In genomic region chr14:104326089-104326488, GRCm38 (mm10) we compare ENCODE assay signal across 20 mouse cellular contexts.
A peak's percentile ranks its signal among the peaks of the same experiment; 100 is the strongest.
DNase-seq lines count a peak whose midpoint lies in the region; ATAC-seq and TF ChIP-seq lines count a peak whose summit lies in the region.
"Had no signal": no experiment of that assay in that cellular context is flagged by ENCODE, and none has a peak within 500 bp of the region (broad histone marks: within the 10 kb centered on the region; RNA-seq: fewer than 3 reads in every experiment).

No protein-coding gene starts in this region.

- WGBS in forebrain, embryonic 16.5 days = 30% methylated on average over 10 of the region's 10 CpGs
- WGBS in forebrain, embryonic 13.5 days = 39% methylated on average over 10 of the region's 10 CpGs
- WGBS in hindbrain, postnatal 0 days = 48% methylated on average over 10 of the region's 10 CpGs

- H3K4me1 ChIP-seq in forebrain, embryonic 16.5 days (replicated peaks; ENCODE audit: control insufficient read depth, insufficient read depth, low read length) = no peaks in the 10 kb centered on the region
- no peaks in the 10 kb centered on the region for H3K4me1 ChIP-seq in forebrain, embryonic 13.5 days
- H3K4me1 ChIP-seq in hindbrain, postnatal 0 days (ENCODE audit: insufficient read depth, low read length) = no peaks in the 10 kb centered on the region
- H3K4me1 ChIP-seq: embryonic facial prominence, embryonic 13.5 days; limb, embryonic 13.5 days; liver, embryonic 15.5 days; neural tube, embryonic 13.5 days had no signal

- H3K27ac ChIP-seq in forebrain, embryonic 16.5 days (ENCODE audit: low read length) = no peak overlapping the region
- no peak overlapping the region for H3K27ac ChIP-seq in forebrain, embryonic 13.5 days
- H3K27ac ChIP-seq in hindbrain, postnatal 0 days = no peak overlapping the region
- H3K27ac ChIP-seq: embryonic facial prominence, embryonic 13.5 days; gastrocnemius, adult 2 months; layer of hippocampus, adult 2 months; left cerebral cortex, adult 2 months; limb, embryonic 13.5 days; liver, embryonic 15.5 days; neural tube, embryonic 13.5 days had no signal

- H3K36me3 ChIP-seq in forebrain, embryonic 16.5 days (ENCODE audit: control insufficient read depth, insufficient read depth) = no peaks in the 10 kb centered on the region
- H3K36me3 ChIP-seq in forebrain, embryonic 13.5 days (ENCODE audit: poor library complexity, severe bottlenecking) = no peaks in the 10 kb centered on the region
- no peaks in the 10 kb centered on the region for H3K36me3 ChIP-seq in hindbrain, postnatal 0 days (ENCODE audit: insufficient read depth, low read length)
- H3K36me3 ChIP-seq: embryonic facial prominence, embryonic 13.5 days; limb, embryonic 13.5 days; liver, embryonic 15.5 days; neural tube, embryonic 13.5 days had no signal

- DNase-seq in kidney, postnatal 4 days = peak; percentile 49 to 66
- DNase-seq in kidney, adult 18-20 months = no peak
- no peak for DNase-seq in hindbrain, postnatal 0 days (ENCODE audit: low spot score)
- peak; percentile 30 for DNase-seq in retina, postnatal 1 day
- no peak for DNase-seq in thymus, adult 18-20 months
- DNase-seq: adrenal gland, postnatal 36 days; cerebellum, postnatal 25 days; gastrocnemius, adult 2 months; heart, postnatal 10 days; lung, postnatal 36 days; thymus, postnatal 14 days had no signal

- no peak overlapping the region for H3K9ac ChIP-seq in forebrain, embryonic 16.5 days (replicated peaks; ENCODE audit: low read depth, low read length)
- no peak overlapping the region for H3K9ac ChIP-seq in forebrain, embryonic 13.5 days
- no peak overlapping the region for H3K9ac ChIP-seq in hindbrain, postnatal 0 days (replicated peaks; ENCODE audit: low read length)
- H3K9ac ChIP-seq: embryonic facial prominence, embryonic 13.5 days; limb, embryonic 13.5 days; liver, embryonic 15.5 days; neural tube, embryonic 13.5 days had no signal

- H3K9me3 ChIP-seq in forebrain, embryonic 16.5 days (ENCODE audit: control insufficient read depth, low read length) = no peaks in the 10 kb centered on the region
- H3K9me3 ChIP-seq in forebrain, embryonic 13.5 days (replicated peaks) = no peaks in the 10 kb centered on the region
- H3K9me3 ChIP-seq in hindbrain, postnatal 0 days (ENCODE audit: low read length) = no peaks in the 10 kb centered on the region
- H3K9me3 ChIP-seq: embryonic facial prominence, embryonic 13.5 days; limb, embryonic 13.5 days; liver, embryonic 15.5 days; neural tube, embryonic 13.5 days had no signal

- no peaks in the 10 kb centered on the region for H3K27me3 ChIP-seq in forebrain, embryonic 16.5 days (replicated peaks; ENCODE audit: control insufficient read depth, insufficient read depth, low read length)
- no peaks in the 10 kb centered on the region for H3K27me3 ChIP-seq in forebrain, embryonic 13.5 days
- H3K27me3 ChIP-seq in hindbrain, postnatal 0 days (ENCODE audit: insufficient read depth, low read length) = no peaks in the 10 kb centered on the region
- H3K27me3 ChIP-seq: embryonic facial prominence, embryonic 13.5 days; limb, embryonic 13.5 days; liver, embryonic 15.5 days; neural tube, embryonic 13.5 days had no signal

- ATAC-seq in forebrain, embryonic 16.5 days = peak; percentile 49; the same call in 1 of the 2 replicates
- no peak for ATAC-seq in forebrain, embryonic 13.5 days
- ATAC-seq in hindbrain, postnatal 0 days = no peak
- ATAC-seq: activated CD4-positive, CD25-positive, alpha-beta regulatory T cell, adult 4 months had no signal

- no peak overlapping the region for H3K4me3 ChIP-seq in forebrain, embryonic 16.5 days (replicated peaks; ENCODE audit: low read length)
- no peak overlapping the region for H3K4me3 ChIP-seq in forebrain, embryonic 13.5 days
- H3K4me3 ChIP-seq in hindbrain, postnatal 0 days (ENCODE audit: low read length) = no peak overlapping the region
- H3K4me3 ChIP-seq: embryonic facial prominence, embryonic 13.5 days; gastrocnemius, adult 2 months; layer of hippocampus, adult 2 months; left cerebral cortex, adult 2 months; limb, embryonic 13.5 days; liver, embryonic 15.5 days; neural tube, embryonic 13.5 days had no signal

- no peak overlapping the region for H3K4me2 ChIP-seq in forebrain, embryonic 16.5 days (ENCODE audit: low read length)
- H3K4me2 ChIP-seq in forebrain, embryonic 13.5 days = no peak overlapping the region
- H3K4me2 ChIP-seq in hindbrain, postnatal 0 days (ENCODE audit: low read depth, low read length) = 0 out of 2 replicates have a peak overlapping the region, but pooled peaks have one; percentile 1
- H3K4me2 ChIP-seq: embryonic facial prominence, embryonic 13.5 days; limb, embryonic 13.5 days; liver, embryonic 15.5 days; neural tube, embryonic 13.5 days had no signal

- TF ChIP-seq CTCF in hindbrain, postnatal 0 days (IDR thresholded peaks at IDR 0.05; ENCODE audit: low read depth) = no peak

Comparison
In these comparisons a context has a peak if more than half of its experiments do, and no peak if none do; other contexts are left out.
1. DNase-seq: peak in kidney, postnatal 4 days (2 of 2) and retina, postnatal 1 day (single experiment); none in kidney, adult 18-20 months (single experiment), hindbrain, postnatal 0 days (single experiment) and thymus, adult 18-20 months (0 of 2).